In the genomic region with DNA sequence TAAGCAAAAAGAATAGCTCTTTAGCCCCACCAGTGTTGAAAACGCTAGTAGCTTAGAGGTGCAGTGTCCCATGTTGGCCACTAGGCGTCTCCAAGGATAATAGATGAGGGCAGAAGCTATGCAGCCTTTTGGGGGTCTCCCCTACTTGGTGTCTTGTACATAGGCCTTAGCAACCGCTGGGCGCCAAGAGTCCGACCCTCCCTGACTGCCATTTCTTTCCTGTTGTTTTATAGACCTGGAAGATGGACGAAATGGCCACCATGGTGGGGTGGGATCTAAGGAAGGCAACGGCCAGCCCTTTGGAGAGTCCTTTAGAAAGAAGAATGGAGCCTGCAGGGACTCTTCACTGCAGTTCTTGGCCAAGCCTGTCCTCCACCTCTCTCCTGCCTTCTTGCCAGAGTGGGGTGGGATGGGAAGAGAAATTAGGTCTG, we compare ENCODE assay signal across 8 mouse cellular contexts. TPM values are rescaled to one million over a fixed set of nuclear protein-coding genes. Genes with fewer than 3 reads are reported as not detected.
DNase-seq lines count a peak whose midpoint lies in the region; ATAC-seq and TF ChIP-seq lines count a peak whose summit lies in the region.

No protein-coding gene starts in this region.

- H3K36me3 ChIP-seq in ES-Bruce4 (ENCODE audit: control insufficient read depth, insufficient read depth, low read length, poor library complexity, severe bottlenecking): no peaks in the 10 kb centered on the region
- H3K36me3 ChIP-seq in embryonic facial prominence, embryonic 13.5 days: no peaks in the 10 kb centered on the region
- H3K36me3 ChIP-seq in heart, embryonic 14.5 days (ENCODE audit: control insufficient read depth, insufficient read depth, low read length): no peaks in the 10 kb centered on the region

- H3K4me1 ChIP-seq in ES-Bruce4 (ENCODE audit: control insufficient read depth, insufficient read depth, low read length): no peaks in the 10 kb centered on the region
- peaks cover 59% of the 10 kb centered on the region for H3K4me1 ChIP-seq in embryonic facial prominence, embryonic 13.5 days
- peaks cover 21 to 22% of the 10 kb centered on the region in 2 experiments for H3K4me1 ChIP-seq in heart, embryonic 14.5 days (ENCODE audit: control insufficient read depth in 2 of 2, insufficient read depth in 2 of 2, low read length in 2 of 2)

- no peak overlapping the region for H3K4me3 ChIP-seq in ES-Bruce4 (ENCODE audit: low read depth, low read length)
- H3K4me3 ChIP-seq in embryonic facial prominence, embryonic 13.5 days: no peak overlapping the region
- no peak overlapping the region for H3K4me3 ChIP-seq in heart, embryonic 14.5 days (ENCODE audit: control insufficient read depth in 1 of 2, insufficient read depth in 1 of 2, low read depth in 1 of 2, low read length in 2 of 2)

- H3K4me2 ChIP-seq in embryonic facial prominence, embryonic 13.5 days: no peak overlapping the region; the same call in 1 of the 2 replicates
- no peak overlapping the region for H3K4me2 ChIP-seq in heart, embryonic 14.5 days (ENCODE audit: low read length)

- WGBS in embryonic facial prominence, embryonic 13.5 days: 11% methylated on average over 7 of the region's 7 CpGs
- WGBS in heart, embryonic 14.5 days: 12% methylated on average over 7 of the region's 7 CpGs

- TF ChIP-seq POLR2A in ES-Bruce4 (IDR thresholded peaks at IDR 0.05; ENCODE audit: insufficient read depth, low read length): no peak

- TF ChIP-seq CTCF in ES-Bruce4 (IDR thresholded peaks at IDR 0.05; ENCODE audit: low read depth, low read length): peak; percentile 60

- no peak for TF ChIP-seq EP300 in ES-Bruce4 (IDR thresholded peaks at IDR 0.05; ENCODE audit: insufficient read depth, low read depth, low read length)

- ATAC-seq in embryonic facial prominence, embryonic 13.5 days (ENCODE audit: insufficient number of reproducible peaks, insufficient read depth, low FRiP score, low TSS enrichment, low read depth): no peak
- ATAC-seq in heart, embryonic 14.5 days (ENCODE audit: insufficient number of reproducible peaks, insufficient read depth, low FRiP score, low read depth): 0 out of 2 replicates have a peak, but pooled peaks have one; percentile 15

- H3K27ac ChIP-seq in ES-Bruce4 (ENCODE audit: insufficient read depth, low read length): no peak overlapping the region
- peak overlapping the region; percentile 82; the same call in 1 of the 2 replicates for H3K27ac ChIP-seq in embryonic facial prominence, embryonic 13.5 days
- no peak overlapping the region for H3K27ac ChIP-seq in heart, embryonic 14.5 days (replicated peaks in 1 of 2; ENCODE audit: control insufficient read depth in 1 of 2, insufficient read depth in 1 of 2, low read depth in 2 of 2, low read length in 2 of 2)

- H3K27me3 ChIP-seq in ES-Bruce4 (ENCODE audit: control insufficient read depth, insufficient read depth, low read length, poor library complexity, severe bottlenecking): no peaks in the 10 kb centered on the region
- H3K27me3 ChIP-seq in embryonic facial prominence, embryonic 13.5 days: peaks cover 4% of the 10 kb centered on the region
- no peaks in the 10 kb centered on the region for H3K27me3 ChIP-seq in heart, embryonic 14.5 days (ENCODE audit: control insufficient read depth, insufficient read depth, low read length)

- peak; percentile 66 for DNase-seq in adrenal gland, adult 2 months
- peak; percentile 38 to 40 for DNase-seq in layer of hippocampus, adult 8-10 months (ENCODE audit: low spot score in 2 of 2)
- peak; percentile 80 for DNase-seq in lung, postnatal 25 days (ENCODE audit: low spot score)
- peak; percentile 51 to 67 for DNase-seq in right cerebral cortex, adult 2 months (ENCODE audit: low spot score in 2 of 2)
- DNase-seq in ovary, adult 18-20 months (ENCODE audit: low spot score): no peak

- no peaks in the 10 kb centered on the region for H3K9me3 ChIP-seq in ES-Bruce4 (replicated peaks; ENCODE audit: control insufficient read depth, insufficient read depth, low read length, poor library complexity, severe bottlenecking)
- no peaks in the 10 kb centered on the region for H3K9me3 ChIP-seq in embryonic facial prominence, embryonic 13.5 days
- H3K9me3 ChIP-seq in heart, embryonic 14.5 days (ENCODE audit: control insufficient read depth, low read length): no peaks in the 10 kb centered on the region

- no peak overlapping the region for H3K9ac ChIP-seq in ES-Bruce4 (ENCODE audit: low read depth, poor library complexity, severe bottlenecking)
- no peak overlapping the region for H3K9ac ChIP-seq in embryonic facial prominence, embryonic 13.5 days
- no peak overlapping the region for H3K9ac ChIP-seq in heart, embryonic 14.5 days (ENCODE audit: low read length)

RNA-seq across cellular contexts. Expression of gene Dhrs3, which starts 1.9 kb away (rescaled TPM):
- polyA plus RNA-seq in ES-Bruce4 (2011; ENCODE audit: insufficient read depth, insufficient read length, low read depth, missing spikeins): 10.4 TPM in 2 replicates
- total RNA-seq in adrenal gland, adult 2 months (2021): 100 to 1,000 TPM in 1 of 2 experiments, 10 to 100 TPM in 1; 94.8 to 157 TPM
- 96.3 and 135 TPM in 2 replicates for polyA plus RNA-seq in adrenal gland, adult 2 months (2012; rRNA removed)
- polyA plus RNA-seq in embryonic facial prominence, embryonic 13.5 days (2015; fragmentation: Nextera tagmentation; extraction: Ambion mirVana): 57.2 and 62.2 TPM in 2 replicates
- polyA plus RNA-seq in heart, embryonic 14.5 days (2014; fragmentation: Nextera tagmentation; extraction: Ambion mirVana): 33.3 and 36.6 TPM in 2 replicates
- 10 to 100 TPM; 28.7 to 41.1 (median 35.0) TPM for total RNA-seq in layer of hippocampus, adult 8-10 months (2022)
